Mouse (Mus musculus) gastrocnemius, adult 8-10 months (tissue): ENCODE results near the gene Trmt5. TPM values are rescaled to one million over a fixed set of nuclear protein-coding genes. Genes with fewer than 3 reads are reported as not detected.

Experiments
- DNase-seq, 2 experiments: peaks; one replicate each; pipeline ENCODE4 v3.0.0; 2022; ENCODE audit warnings: low spot score in 2 of 2
- total RNA-seq, 4 experiments: library from RNA; stranded (reverse); gene quantifications; 2 replicates each; pipeline ENCODE4 v1.2.4; 2022

The Trmt5 gene
- total RNA-seq, 4 experiments from 2014 or later = 6.8 to 8.9 (median 7.8) TPM

DNA sequence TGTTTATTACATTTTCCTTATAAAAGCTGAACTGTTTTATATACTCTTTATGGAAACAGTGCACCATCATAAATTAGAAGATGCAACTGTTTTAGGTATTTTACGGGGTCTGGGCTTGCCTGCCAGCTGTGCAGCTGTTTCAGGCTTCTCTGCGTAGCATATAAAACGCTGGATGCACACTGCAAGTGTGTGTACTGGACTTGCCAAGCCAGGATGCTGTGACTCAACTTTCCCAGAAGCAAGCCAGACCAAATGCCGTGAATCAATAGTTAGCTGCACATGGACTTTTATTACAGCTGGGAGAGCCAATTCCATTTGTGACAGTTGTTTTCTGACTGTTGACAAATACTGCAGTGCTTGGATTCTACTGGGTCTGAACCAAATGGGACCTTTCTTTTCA, 16.6 kb downstream of the Trmt5 start:
- no peak for DNase-seq

GRCm38 (mm10) chr12:73269531-73269930, 17.0 kb downstream of the Trmt5 start:
- no peak for DNase-seq

GRCm38 (mm10) chr12:73268497-73268896, 18.0 kb downstream of the Trmt5 start:
- no peak for DNase-seq

GRCm38 (mm10) chr12:73266597-73266996, 19.9 kb downstream of the Trmt5 start:
- no peak for DNase-seq

DNA sequence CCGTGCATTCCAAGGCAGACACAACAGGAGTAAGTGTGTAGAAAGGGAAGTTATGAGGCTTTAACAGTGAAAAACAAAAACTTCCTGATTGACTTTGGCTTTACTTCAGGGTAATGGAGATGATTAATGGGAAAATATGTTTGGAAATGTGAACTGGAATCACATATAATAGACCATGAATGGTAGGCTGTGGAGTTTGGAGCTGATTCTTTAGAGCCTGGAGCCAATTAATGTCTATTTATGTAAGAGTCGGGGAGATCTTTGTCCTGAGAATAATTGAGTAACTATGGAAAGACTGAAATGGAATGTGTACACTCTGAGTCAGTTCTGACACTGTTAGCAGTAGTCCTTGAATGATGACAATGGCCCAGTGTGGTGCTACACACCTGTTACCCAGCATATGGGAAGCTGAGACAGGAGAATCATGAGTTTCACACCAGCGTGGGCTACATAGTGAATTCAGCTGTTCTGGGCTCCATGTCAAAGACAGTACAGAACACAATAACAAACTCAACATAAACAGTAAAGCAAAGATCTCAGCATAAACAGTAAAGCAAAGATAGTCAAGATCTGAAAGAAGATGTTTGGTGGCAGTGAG, 21.0 kb downstream of the Trmt5 start:
- DNase-seq = no peak

GRCm38 (mm10) chr12:73260339-73260738, 26.2 kb downstream of the Trmt5 start:
- DNase-seq = no peak

GRCm38 (mm10) chr12:73259269-73259668, 27.2 kb downstream of the Trmt5 start:
- DNase-seq = no peak

DNA sequence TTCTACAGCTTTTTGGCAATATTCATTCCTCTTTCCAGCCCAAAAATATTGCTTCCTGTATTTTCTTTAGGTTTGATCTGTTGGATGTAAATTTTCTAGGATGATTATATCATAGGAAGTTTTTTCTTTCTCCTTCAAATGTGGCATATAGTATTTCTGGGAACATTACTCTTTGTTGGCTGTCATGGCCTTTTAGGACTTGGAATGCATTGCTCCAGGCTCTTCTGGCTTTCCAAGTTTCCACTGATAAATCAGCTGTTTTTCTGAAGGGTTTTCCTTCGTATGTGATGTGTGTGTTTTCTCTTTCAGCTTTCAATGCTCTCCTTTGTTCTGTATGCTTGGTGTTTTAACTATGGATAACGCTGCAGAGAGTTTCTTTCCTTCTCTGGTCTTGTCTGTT, 31.5 kb downstream of the Trmt5 start:
- DNase-seq = no peak

- no peak for DNase-seq
Measured at GRCm38 (mm10) chr12:73245687-73246086, 40.8 kb downstream of the Trmt5 start.

- DNase-seq = peak; percentile 20 to 52
Measured at GRCm38 (mm10) chr12:73241960-73242359, 44.5 kb downstream of the Trmt5 start.

GRCm38 (mm10) chr12:73232586-73232985, 53.9 kb downstream of the Trmt5 start:
- DNase-seq = no peak

DNA sequence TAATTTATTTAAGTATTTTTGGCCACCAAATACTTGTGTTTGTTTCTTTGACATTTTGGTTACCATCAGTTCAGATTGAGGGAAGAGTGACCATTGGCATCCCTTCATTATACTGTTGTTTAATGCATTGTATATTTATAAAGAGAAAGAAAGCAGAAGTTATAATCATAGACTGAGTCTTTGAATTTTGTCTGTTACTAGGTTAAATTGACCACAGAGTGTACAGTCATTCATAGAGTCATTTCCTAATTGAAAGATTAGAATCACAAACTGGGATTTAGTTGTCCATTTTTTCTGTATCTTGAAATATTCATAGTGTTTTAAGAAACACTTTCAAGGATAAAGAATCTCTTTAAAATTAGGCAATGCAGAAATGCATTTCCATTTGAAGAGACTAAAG, 55.0 kb downstream of the Trmt5 start:
- DNase-seq = no peak

- no peak for DNase-seq
Measured at GRCm38 (mm10) chr12:73230196-73230595, 56.3 kb downstream of the Trmt5 start.

Other genes starting within 250 kb of the Trmt5 start
- 10 to 100 TPM; 59.5 to 67.4 (median 60.9) TPM for gene Six1, start 232.8 kb downstream of the Trmt5 start, total RNA-seq
- 10 to 100 TPM; 14.3 to 19.6 (median 17.5) TPM for gene Six4, start 173.3 kb downstream of the Trmt5 start, total RNA-seq
- 10 to 100 TPM; 13.1 to 20.9 (median 20.1) TPM for gene Mnat1, start 163.0 kb downstream of the Trmt5 start, total RNA-seq
- gene Slc38a6, start 69 bp upstream of the Trmt5 start, total RNA-seq = 1 to 10 TPM in 3 of 4 experiments, under 1 TPM in 1; 0.99 to 2.7 (median 2.3) TPM